Mouse (Mus musculus) CH12.LX (cell line): ENCODE measurements around the gene Arhgef12. TPM values are rescaled to one million over a fixed set of nuclear protein-coding genes. Genes with fewer than 3 reads are reported as not detected.

ENCODE experiments used
- DNase-seq: peaks from one replicate; pipeline ENCODE4 v3.0.0-alpha.2; 2013; ENCODE audit errors: extremely low read depth
- H3K27ac ChIP-seq: 2 replicates; pipeline ENCODE4 v1.5.1; 2012; ENCODE audit warnings: low read depth, mild to moderate bottlenecking, control low read depth, moderate library complexity; ENCODE audit not compliant: insufficient read depth
- H3K27me3 ChIP-seq: replicated peaks from 2 replicates; pipeline ENCODE3; 2012; ENCODE audit warnings: inconsistent platforms
- H3K36me3 ChIP-seq, 2 experiments: replicated peaks in 1 of 2; 2 replicates each; pipeline versions ENCODE3 to v1.6.1; 2012; ENCODE audit warnings: inconsistent platforms in 1 of 2, low read length in 1 of 2, mild to moderate bottlenecking in 1 of 2, mixed read lengths in 1 of 2, moderate library complexity in 1 of 2; ENCODE audit not compliant: control insufficient read depth in 1 of 2, insufficient read depth in 1 of 2
- H3K4me1 ChIP-seq, 2 experiments: 2 replicates each; pipeline ENCODE4 v1.6.1; 2012; ENCODE audit warnings: inconsistent platforms in 1 of 2, moderate library complexity in 1 of 2; ENCODE audit not compliant: insufficient read depth in 2 of 2, control insufficient read depth in 1 of 2
- H3K4me2 ChIP-seq: 2 replicates; pipeline ENCODE4 v1.6.1; 2012; ENCODE audit warnings: low read depth, mild to moderate bottlenecking, control low read depth; ENCODE audit not compliant: poor library complexity, insufficient read depth, severe bottlenecking
- H3K4me3 ChIP-seq, 3 experiments: fragments of 150-350 bp in 1 of 3; sonication (generic) in 1 of 3; replicated peaks in 1 of 3; 2 replicates each; pipeline versions ENCODE3 to v1.5.1; 2011 to 2012; ENCODE audit warnings: low read depth in 2 of 3, low read length in 2 of 3, mild to moderate bottlenecking in 2 of 3, moderate library complexity in 2 of 3, control low read depth in 1 of 3, improper control_type of control experiment in 1 of 3, inconsistent platforms in 1 of 3, mixed read lengths in 1 of 3; ENCODE audit not compliant: poor library complexity in 1 of 3
- H3K79me2 ChIP-seq: replicated peaks from 2 replicates; pipeline ENCODE4 v1.6.1; 2012; ENCODE audit warnings: mild to moderate bottlenecking, moderate library complexity; ENCODE audit not compliant: control insufficient read depth, poor library complexity, insufficient read depth, severe bottlenecking; ENCODE audit errors: extremely low read depth
- H3K9ac ChIP-seq: 2 replicates; pipeline ENCODE4 v1.6.1; 2012; ENCODE audit warnings: low read depth, mild to moderate bottlenecking, control low read depth, moderate library complexity; ENCODE audit not compliant: insufficient read depth
- H3K9me3 ChIP-seq: replicated peaks from 2 replicates; pipeline ENCODE3; 2012; ENCODE audit warnings: low read length, inconsistent platforms, mixed read lengths
- CHD2 ChIP-seq: IDR thresholded peaks from 2 replicates; pipeline ENCODE4 v1.6.1; 2011; ENCODE audit warnings: low read length, improper control_type of control experiment
- CTCF ChIP-seq, 2 experiments: IDR thresholded peaks in 1 of 2; conservative IDR thresholded peaks in 1 of 2; 2 replicates each; pipeline ENCODE4 v1.5.1; 2011 to 2012; ENCODE audit warnings: low read depth in 2 of 2, low read length in 2 of 2, improper control_type of control experiment in 1 of 2, inconsistent platforms in 1 of 2, mild to moderate bottlenecking in 1 of 2, moderate library complexity in 1 of 2
- ELF1 ChIP-seq: IDR thresholded peaks from 2 replicates; pipeline ENCODE4 v1.6.1; 2014; ENCODE audit warnings: low read depth, mild to moderate bottlenecking, inconsistent platforms, low read length, improper control_type of control experiment
- EP300 ChIP-seq: IDR thresholded peaks from 2 replicates; pipeline ENCODE4 v1.6.1; 2011; ENCODE audit warnings: low read length, improper control_type of control experiment
- ETS1 ChIP-seq: conservative IDR thresholded peaks from 2 replicates; pipeline ENCODE4 v1.6.1; 2012; ENCODE audit warnings: low read depth, mild to moderate bottlenecking, inconsistent platforms, low read length, improper control_type of control experiment, moderate library complexity
- GABPA ChIP-seq: IDR thresholded peaks from 2 replicates; pipeline ENCODE4 v1.6.1; 2012; ENCODE audit warnings: low read depth, low read length, improper control_type of control experiment, inconsistent platforms; ENCODE audit not compliant: insufficient replicate concordance
- IRF4 ChIP-seq: IDR thresholded peaks from 2 replicates; pipeline ENCODE4 v1.6.1; 2014; ENCODE audit warnings: low read depth, mild to moderate bottlenecking, inconsistent platforms, low read length, improper control_type of control experiment
- JUN ChIP-seq: IDR thresholded peaks from 2 replicates; pipeline ENCODE4 v1.6.1; 2011; ENCODE audit warnings: low read depth, mild to moderate bottlenecking, low read length, improper control_type of control experiment, moderate library complexity; ENCODE audit not compliant: insufficient read depth
- KAT2A ChIP-seq: IDR thresholded peaks from 2 replicates; pipeline ENCODE4 v1.6.1; 2012; ENCODE audit warnings: low read length, improper control_type of control experiment, inconsistent platforms; ENCODE audit not compliant: insufficient replicate concordance
- MAFK ChIP-seq: IDR thresholded peaks from 2 replicates; pipeline ENCODE4 v1.6.1; 2011; ENCODE audit warnings: low read length, improper control_type of control experiment; ENCODE audit not compliant: insufficient replicate concordance
- MAX ChIP-seq: IDR thresholded peaks from 2 replicates; pipeline ENCODE4 v1.6.1; 2011; ENCODE audit warnings: low read length, improper control_type of control experiment
- MAZ ChIP-seq: IDR thresholded peaks from 2 replicates; pipeline ENCODE4 v1.6.1; 2012; ENCODE audit warnings: low read depth, mild to moderate bottlenecking, inconsistent platforms, low read length, improper control_type of control experiment, moderate library complexity
- MEF2A ChIP-seq: IDR thresholded peaks from 2 replicates; pipeline ENCODE4 v1.6.1; 2014; ENCODE audit warnings: low read depth, mild to moderate bottlenecking, inconsistent platforms, low read length, improper control_type of control experiment, borderline replicate concordance
- MYC ChIP-seq: IDR thresholded peaks from 2 replicates; pipeline ENCODE4 v1.6.1; 2011; ENCODE audit warnings: low read depth, mild to moderate bottlenecking, improper control_type of control experiment, low read length
- NRF1 ChIP-seq: IDR thresholded peaks from 2 replicates; pipeline ENCODE4 v1.6.1; 2014; ENCODE audit warnings: low read depth, mild to moderate bottlenecking, inconsistent platforms, low read length, improper control_type of control experiment, moderate library complexity
- POLR2A ChIP-seq: IDR thresholded peaks from 2 replicates; pipeline ENCODE4 v1.6.1; 2011; ENCODE audit warnings: low read depth, mild to moderate bottlenecking, improper control_type of control experiment, low read length
- POLR2AphosphoS2 ChIP-seq: IDR thresholded peaks from 2 replicates; pipeline ENCODE4 v1.6.1; 2011; ENCODE audit warnings: low read depth, low read length, improper control_type of control experiment
- RCOR1 ChIP-seq: conservative IDR thresholded peaks from 2 replicates; pipeline ENCODE4 v1.6.1; 2012; ENCODE audit warnings: low read depth, mild to moderate bottlenecking, inconsistent platforms, low read length, improper control_type of control experiment
- SIN3A ChIP-seq: IDR thresholded peaks from 2 replicates; pipeline ENCODE4 v1.6.1; 2012; ENCODE audit warnings: low read length, improper control_type of control experiment, inconsistent platforms
- SMC3 ChIP-seq: IDR thresholded peaks from 2 replicates; pipeline ENCODE4 v1.6.1; 2011; ENCODE audit warnings: low read depth, low read length, improper control_type of control experiment
- TBP ChIP-seq: conservative IDR thresholded peaks from 2 replicates; pipeline ENCODE4 v1.6.1; 2011; ENCODE audit warnings: low read depth, low read length, improper control_type of control experiment
- UBTF ChIP-seq: IDR thresholded peaks from 2 replicates; pipeline ENCODE4 v1.6.1; 2012; ENCODE audit warnings: low read depth, mild to moderate bottlenecking, inconsistent platforms, low read length, improper control_type of control experiment, moderate library complexity
- USF2 ChIP-seq: conservative IDR thresholded peaks from 2 replicates; pipeline ENCODE4 v1.6.1; 2011; ENCODE audit warnings: low read depth, low read length, improper control_type of control experiment
- ZC3H11A ChIP-seq: IDR thresholded peaks from 2 replicates; pipeline ENCODE4 v1.6.1; 2012; ENCODE audit warnings: low read depth, mild to moderate bottlenecking, inconsistent platforms, low read length, improper control_type of control experiment
- ZNF384 ChIP-seq: IDR thresholded peaks from 2 replicates; pipeline ENCODE4 v1.6.1; 2012; ENCODE audit warnings: low read depth, low read length, improper control_type of control experiment, inconsistent platforms
- dilution Hi-C: fragments of 300-500 bp; cut with MboI; formaldehyde crosslinking; loops from 2 replicates; pipeline ENCODE4 v1.14.3; 2020; ENCODE audit warnings: low sequenced_read_pairs; ENCODE audit not compliant: extremely low pct_unique_long_range_greater_than_20kb, extremely low pct_ligation_motif_present
- in situ Hi-C: fragments of 300-500 bp; cut with MboI; formaldehyde crosslinking; loops from 3 replicates; pipeline ENCODE4 v1.14.3; 2019; ENCODE audit warnings: low sequenced_read_pairs, low pct_ligation_motif_present, low pct_unique_long_range_greater_than_20kb, mixed read lengths
- polyA plus RNA-seq: library from polyadenylated mRNA; unstranded; fragments of >175 nt; gene quantifications from 2 replicates; pipeline ENCODE4 v1.2.1, GENCODE M21; 2012; ENCODE audit warnings: low read depth; ENCODE audit not compliant: insufficient read length
- total RNA-seq, 2 experiments: library from RNA; depleted of rRNA; stranded (reverse); fragments of 300-350 nt in 1 of 2; fragments of >200 nt in 1 of 2; gene quantifications; 2 replicates each; pipeline ENCODE4 v1.2.3; 2012 to 2014

The Arhgef12 gene
- total and polyA plus RNA-seq, 3 experiments, result 4.9 to 9.4 (median 8.7) TPM

- DNase-seq, result no peak
- Histone ChIP-seq H3K36me3 (no peaks in the 10 kb centered on the region), H3K27me3 (no peaks in the 10 kb centered on the region), H3K4me3 (no peak overlapping the region), H3K27ac (no peak overlapping the region), H3K9me3 (no peaks in the 10 kb centered on the region), H3K9ac (no peak overlapping the region), H3K4me1 (peaks cover 3 to 4% of the 10 kb centered on the region in 2 experiments; a peak in 2 of 4 replicates), H3K79me2 (no peaks in the 10 kb centered on the region; the same call in 1 of the 2 replicates), H3K4me2 (no peak overlapping the region)
- TF ChIP-seq IRF4 (no peak), MAFK (no peak)
- dilution Hi-C loops, result no loop called here
- in situ Hi-C loops, result no loop called here
Measured at GRCm38 (mm10) chr9:43061545-43061944, 45.5 kb downstream of the Arhgef12 start.

GRCm38 (mm10) chr9:43050391-43050790 is 56.6 kb downstream of the Arhgef12 start:
- Histone ChIP-seq H3K27ac (no peak overlapping the region), H3K9ac (no peak overlapping the region), H3K4me2 (no peak overlapping the region), H3K79me2 (no peaks in the 10 kb centered on the region), H3K27me3 (no peaks in the 10 kb centered on the region), H3K4me3 (no peak overlapping the region), H3K36me3 (no peaks in the 10 kb centered on the region), H3K4me1 (no peaks in the 10 kb centered on the region), H3K9me3 (no peaks in the 10 kb centered on the region)
- TF ChIP-seq IRF4, result no peak
- no peak for TF ChIP-seq UBTF
- TF ChIP-seq MYC, result no peak
- no peak for TF ChIP-seq MAZ
- no peak for TF ChIP-seq KAT2A
- TF ChIP-seq MAX, result no peak
- no peak for TF ChIP-seq SIN3A
- no peak for TF ChIP-seq POLR2A
- TF ChIP-seq EP300, result no peak
- TF ChIP-seq ZNF384, result no peak
- TF ChIP-seq ELF1, result no peak
- TF ChIP-seq MAFK, result no peak
- dilution Hi-C loops, result no loop called here
- no peak for DNase-seq
- in situ Hi-C loops, result no loop called here

DNA sequence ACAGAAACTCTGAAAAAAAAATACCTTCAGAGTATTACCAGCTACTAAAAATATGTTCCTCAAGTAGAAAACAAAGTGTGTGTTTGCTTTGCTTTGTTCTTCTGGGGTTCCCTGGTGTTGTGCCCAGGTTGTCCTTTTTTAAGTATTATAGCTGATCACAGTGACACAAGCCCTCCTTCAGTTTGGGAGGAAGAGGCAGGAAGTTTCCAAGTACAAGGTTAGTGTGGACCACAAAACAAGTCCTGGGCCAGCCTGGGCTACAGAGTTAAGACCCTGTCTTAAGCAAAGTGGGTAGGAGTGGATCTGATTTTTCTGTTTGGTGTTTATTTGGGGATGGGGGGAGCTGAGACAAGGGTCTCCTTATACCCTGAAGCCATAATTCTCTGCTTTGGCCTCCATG is 62.6 kb downstream of the Arhgef12 start:
- H3K9ac ChIP-seq, result no peak overlapping the region
- no peak overlapping the region for H3K27ac ChIP-seq
- H3K4me2 ChIP-seq, result no peak overlapping the region
- H3K9me3 ChIP-seq, result no peaks in the 10 kb centered on the region
- no peak for TF ChIP-seq IRF4
- TF ChIP-seq USF2, result no peak
- no peak for TF ChIP-seq JUN
- no peak for TF ChIP-seq ETS1
- TF ChIP-seq NRF1, result no peak
- TF ChIP-seq GABPA, result no peak
- TF ChIP-seq MAX, result no peak
- no peak for TF ChIP-seq MEF2A
- no peak for TF ChIP-seq UBTF
- no peak for TF ChIP-seq CTCF (conservative IDR thresholded peaks at IDR 0.05 in 1 of 2, IDR thresholded peaks at IDR 0.05 in 1 of 2; ENCODE audit: low read depth in 2 of 2, low read length in 2 of 2)
- TF ChIP-seq POLR2AphosphoS2, result no peak
- no peak for TF ChIP-seq EP300
- no peak for TF ChIP-seq KAT2A
- TF ChIP-seq CHD2, result no peak
- no peak for TF ChIP-seq RCOR1
- no peak for TF ChIP-seq MYC
- no peak for TF ChIP-seq TBP
- no peak for TF ChIP-seq ZNF384
- no peak for TF ChIP-seq SMC3
- TF ChIP-seq ZC3H11A, result no peak
- H3K79me2 ChIP-seq, result no peaks in the 10 kb centered on the region
- no peak for DNase-seq
- peaks cover 3 to 12% of the 10 kb centered on the region in 2 experiments for H3K36me3 ChIP-seq
- H3K4me3 ChIP-seq, result no peak overlapping the region
- dilution Hi-C loops (no loop called here), in situ Hi-C loops (no loop called here)
- no peaks in the 10 kb centered on the region for H3K27me3 ChIP-seq
- peaks cover 0 to 7% of the 10 kb centered on the region in 2 experiments; a peak in 2 of 4 replicates for H3K4me1 ChIP-seq
